Mouse (Mus musculus) layer of hippocampus, adult 9-11 months (tissue): Measurements from ENCODE around the gene Plp1.
A peak's percentile ranks its signal among the peaks of the same experiment; 100 is the strongest.

Experiments used
- DNase-seq: peaks from one replicate; pipeline ENCODE4 v3.0.0; 2022

Gene Plp1

GRCm38 (mm10) chrX:136822371-136822770 is at the start of gene Plp1:
Plp1 (plus strand) TSS chrX:136822671.
- DNase-seq = no peak

DNA sequence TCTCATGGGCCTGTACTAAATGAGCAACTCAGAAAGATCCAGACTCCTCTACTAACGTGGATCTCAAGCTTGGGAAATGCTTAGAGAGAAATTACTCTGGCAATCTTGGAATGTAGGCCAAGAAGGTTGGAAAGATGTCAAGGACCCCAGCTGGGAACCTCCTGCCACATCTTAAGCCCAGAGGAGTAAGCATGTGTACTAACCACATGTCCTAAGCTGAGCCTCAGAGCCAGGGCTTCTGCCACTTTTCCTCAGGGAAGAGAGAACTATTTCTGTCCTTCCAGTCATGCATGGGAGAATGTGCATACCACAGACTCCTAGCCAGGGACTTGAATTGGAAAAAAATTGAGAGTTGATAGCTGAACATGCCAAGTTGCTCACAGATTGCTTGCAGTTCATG is 49.4 kb upstream of the Plp1 start:
- DNase-seq = no peak

DNA sequence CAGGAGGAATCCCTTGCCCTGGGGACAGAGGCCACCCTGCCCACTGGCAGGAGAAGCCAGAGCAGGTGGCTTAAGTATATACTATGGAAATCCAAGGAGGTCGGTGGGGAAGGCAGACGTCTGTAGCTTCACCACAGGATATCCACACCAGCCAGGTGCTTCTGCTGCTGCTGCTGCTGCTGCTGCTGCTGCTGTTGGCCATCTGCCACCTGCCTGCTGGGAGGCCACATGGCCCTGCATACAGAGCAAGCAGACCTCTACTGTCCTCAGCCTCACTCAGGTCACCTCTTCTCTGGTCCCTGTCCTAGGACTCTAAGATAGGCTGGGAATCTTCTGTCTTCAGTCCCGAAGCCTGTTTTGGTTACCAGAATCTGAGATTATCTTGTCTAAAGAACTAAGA is 44.4 kb upstream of the Plp1 start:
- DNase-seq = no peak

GRCm38 (mm10) chrX:136779262-136779661 is 43.2 kb upstream of the Plp1 start:
- no peak for DNase-seq

- no peak for DNase-seq
Observed at GRCm38 (mm10) chrX:136780041-136780440, 42.4 kb upstream of the Plp1 start, which contains the start of gene Glra4. Glra4 (minus strand) TSS chrX:136780141.

- DNase-seq = no peak
Observed at GRCm38 (mm10) chrX:136789446-136789845, 33.0 kb upstream of the Plp1 start.

- no peak for DNase-seq
Observed at GRCm38 (mm10) chrX:136797223-136797622, 25.2 kb upstream of the Plp1 start.

DNA sequence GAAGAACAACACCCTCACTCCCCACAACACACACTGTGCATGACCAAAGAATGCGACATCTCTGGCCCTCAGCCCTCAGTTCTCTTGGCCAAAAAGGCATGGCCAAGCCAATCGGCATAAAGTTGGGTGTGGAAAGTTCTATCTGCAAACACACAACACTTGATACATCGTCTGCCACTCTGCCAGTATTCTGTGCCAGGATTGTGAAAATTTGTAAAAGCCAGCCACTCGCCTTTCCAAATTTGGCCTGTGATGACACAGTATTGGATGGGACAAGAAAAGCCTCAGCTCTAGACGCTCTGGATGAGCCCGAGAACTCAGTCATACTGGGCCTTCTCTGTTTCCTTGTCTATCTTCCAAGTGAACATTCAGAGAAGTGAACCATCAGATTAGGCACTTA is 2.7 kb upstream of the Plp1 start:
- peak; percentile 11 for DNase-seq

GRCm38 (mm10) chrX:136820250-136820649 is 2.2 kb upstream of the Plp1 start:
- DNase-seq = peak; percentile 74

GRCm38 (mm10) chrX:136825016-136825415 is 2.5 kb downstream of the Plp1 start:
- DNase-seq = peak; percentile 14

DNA sequence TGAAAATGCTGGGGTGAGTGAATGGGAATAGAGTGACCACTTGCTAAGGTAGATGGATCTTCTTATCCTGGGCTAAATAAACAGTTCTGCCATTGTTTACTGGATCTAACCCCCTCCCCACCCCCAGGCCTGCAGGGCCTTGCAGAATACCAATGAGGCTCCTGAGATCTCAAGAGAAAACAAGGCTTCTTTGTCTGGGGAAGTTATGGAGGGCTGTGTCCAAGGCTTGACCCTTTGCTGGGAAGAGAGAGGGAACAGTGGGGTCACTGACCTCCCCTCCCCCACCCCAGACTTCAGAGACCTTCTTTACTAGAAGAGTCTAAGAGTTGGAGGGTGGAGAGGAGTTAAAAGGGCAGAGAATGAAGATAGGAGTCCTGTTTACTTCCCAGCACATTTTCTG is 6.1 kb downstream of the Plp1 start:
- peak; percentile 5 for DNase-seq

GRCm38 (mm10) chrX:136850300-136850699 is 27.8 kb downstream of the Plp1 start:
- DNase-seq = no peak

DNA sequence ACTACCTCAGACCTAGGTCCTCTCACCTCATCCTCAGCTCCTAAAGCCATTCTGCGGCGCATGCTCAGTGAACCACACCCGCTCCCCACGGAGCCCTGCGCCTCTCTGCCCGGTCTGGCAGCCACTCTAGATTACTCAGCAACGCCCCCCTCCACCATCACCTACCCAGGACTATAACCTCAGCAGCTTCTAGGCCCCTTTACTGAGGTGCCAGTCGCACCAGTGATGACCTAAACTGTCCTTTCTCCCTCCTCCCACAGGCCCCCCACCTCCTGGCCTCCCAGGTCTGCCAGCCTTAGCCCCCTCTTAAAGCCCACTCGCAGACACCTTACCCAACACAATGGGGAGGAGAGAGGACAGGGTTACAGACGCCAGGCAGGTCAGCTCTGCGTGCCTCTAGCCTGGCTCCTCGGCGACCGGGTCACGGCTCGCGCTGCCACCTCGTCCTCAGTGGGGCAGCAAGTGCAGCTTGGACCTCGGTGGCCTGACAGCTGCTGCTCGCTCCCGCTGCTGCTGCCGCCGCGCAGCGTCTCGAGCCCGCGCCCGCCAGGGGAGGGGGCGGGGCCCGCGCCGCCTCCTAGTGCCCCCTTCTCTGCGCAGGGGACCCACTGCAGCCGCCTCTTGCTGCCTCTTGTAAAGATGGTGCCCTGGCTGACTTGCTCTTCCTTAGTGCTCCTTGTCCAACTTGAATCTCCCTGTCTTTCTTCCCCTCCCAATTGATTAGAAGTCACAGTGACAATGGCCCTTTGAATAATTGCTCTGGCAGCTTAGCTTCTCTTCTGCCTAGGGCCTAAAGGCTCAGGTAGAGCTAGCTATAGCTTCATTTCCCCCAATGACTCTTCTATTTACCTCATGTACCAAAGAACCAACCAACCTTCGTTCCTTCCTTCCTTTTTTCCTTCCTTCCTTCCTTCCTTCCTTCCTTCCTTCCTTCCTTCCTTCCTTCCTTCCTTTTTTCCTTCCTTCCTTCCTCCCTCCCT is 45.9 kb downstream of the Plp1 start, which contains the start of gene Rab9b:
Gene Rab9b, minus strand, starts transcription at position 695 of the 980 bp plus-strand sequence.
- peak; percentile 25 for DNase-seq
